Mouse (Mus musculus): ENCODE measurements around the gene Srrm4.
A peak's percentile ranks its signal among the peaks of the same experiment; 100 is the strongest.
"Not testable (repeated sequence)": the region's sequence is repeated elsewhere in the genome, so short reads cannot be mapped to it uniquely, and the experiment has no call there.

Gene Srrm4

DNA sequence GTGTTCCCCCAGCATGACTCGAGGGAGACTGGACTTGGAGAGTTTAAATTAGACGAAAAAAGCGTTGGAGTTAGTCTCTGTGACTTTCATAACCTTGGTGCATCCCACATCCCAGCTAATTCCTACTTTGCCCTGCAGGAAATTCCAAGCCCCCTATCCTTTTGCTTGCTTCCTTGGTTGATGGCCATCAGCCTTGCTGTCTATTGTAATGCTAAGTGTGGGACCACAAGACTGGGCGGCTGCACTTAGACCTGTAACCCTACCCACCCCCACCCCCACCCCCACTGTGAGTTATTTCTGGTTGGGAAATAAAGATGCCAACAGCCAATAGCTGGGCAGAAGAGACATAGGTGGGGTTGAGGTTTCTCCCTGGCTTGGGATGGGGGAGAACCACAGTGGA lies 153.3 kb downstream of the Srrm4 start:
- DNase-seq, result no peak

- no peak for DNase-seq
These were observed 155.5 kb downstream of the Srrm4 start for GRCm38 (mm10) chr5:116436117-116436516.

GRCm38 (mm10) chr5:116434976-116435850 lies 156.4 kb downstream of the Srrm4 start:
- DNase-seq, result no peak

- no peak for DNase-seq
These were observed 158.7 kb downstream of the Srrm4 start for GRCm38 (mm10) chr5:116432871-116433270.

GRCm38 (mm10) chr5:116426701-116427100 lies 164.9 kb downstream of the Srrm4 start:
- DNase-seq, result no peak

GRCm38 (mm10) chr5:116425709-116426108 lies 165.9 kb downstream of the Srrm4 start:
- DNase-seq, result not testable (repeated sequence)

DNA sequence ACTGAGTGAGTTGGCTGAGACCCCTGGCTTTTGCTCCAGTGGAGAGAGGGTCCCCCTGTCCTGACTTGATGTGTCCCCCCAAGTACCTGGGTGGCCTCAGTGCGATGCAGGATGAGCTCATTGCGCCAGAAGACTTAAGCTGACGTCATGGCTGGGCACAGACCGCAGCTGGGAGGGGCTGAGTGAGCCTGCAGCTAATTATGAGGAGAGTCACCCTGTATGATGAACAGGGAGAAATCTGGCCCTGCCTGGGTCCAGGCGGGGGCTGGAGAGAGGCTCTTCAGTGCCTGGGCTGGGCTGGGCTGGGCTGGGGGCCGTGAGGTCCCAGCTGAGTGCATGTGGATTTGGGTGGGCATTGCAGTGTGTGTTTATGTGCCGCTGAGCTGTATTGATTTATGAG lies 166.3 kb downstream of the Srrm4 start:
- no peak for DNase-seq

DNA sequence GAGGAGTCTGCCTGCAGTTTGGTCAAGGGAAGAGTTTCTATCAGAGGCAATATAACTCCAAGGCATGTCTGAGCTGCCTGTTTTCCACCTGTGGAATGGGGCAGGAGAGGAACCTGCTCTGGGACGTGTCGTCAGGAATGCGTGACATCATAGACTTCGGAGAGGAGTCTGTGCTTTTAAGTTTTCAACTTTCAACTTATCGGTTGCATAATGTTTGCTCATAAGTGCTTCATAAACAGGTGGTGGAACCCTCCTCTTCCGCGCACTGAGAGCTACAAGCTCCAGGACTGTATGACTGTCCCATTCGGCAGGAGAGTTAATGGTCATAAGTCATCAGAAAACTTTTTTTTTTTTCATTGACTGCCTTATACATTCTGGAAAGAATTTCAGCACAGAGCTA lies 167.9 kb downstream of the Srrm4 start:
- DNase-seq, result no peak

DNA sequence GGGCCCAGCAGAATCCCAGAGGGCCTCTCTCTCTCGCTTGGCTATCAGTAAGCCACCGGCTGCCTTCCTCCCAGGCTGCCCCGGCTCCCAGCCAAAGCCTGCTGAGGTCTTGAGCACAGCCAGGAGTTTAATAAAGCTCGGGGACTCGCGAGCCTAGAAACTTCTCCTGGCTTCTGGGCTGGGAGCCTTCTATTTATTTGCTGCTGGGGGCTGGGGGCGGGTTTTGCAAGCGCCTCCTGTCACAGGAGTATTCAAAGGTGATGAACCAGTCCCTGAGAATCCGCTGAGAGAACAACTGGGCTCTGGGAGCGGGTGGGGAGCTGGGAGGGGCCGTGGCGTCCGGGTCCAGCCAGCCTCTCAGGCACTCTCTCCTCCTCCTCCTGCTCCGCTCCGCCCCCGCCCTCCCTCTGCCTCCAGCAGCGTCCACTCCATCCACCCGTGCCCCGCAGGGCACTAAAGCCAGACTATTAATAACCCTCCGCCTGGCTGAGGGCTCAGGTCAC lies 168.9 kb downstream of the Srrm4 start, which contains the start of gene Hspb8:
TSS of gene Hspb8 (minus strand) at position 166 of the 503 bp plus-strand sequence.
- DNase-seq, result peak; percentile 79

DNA sequence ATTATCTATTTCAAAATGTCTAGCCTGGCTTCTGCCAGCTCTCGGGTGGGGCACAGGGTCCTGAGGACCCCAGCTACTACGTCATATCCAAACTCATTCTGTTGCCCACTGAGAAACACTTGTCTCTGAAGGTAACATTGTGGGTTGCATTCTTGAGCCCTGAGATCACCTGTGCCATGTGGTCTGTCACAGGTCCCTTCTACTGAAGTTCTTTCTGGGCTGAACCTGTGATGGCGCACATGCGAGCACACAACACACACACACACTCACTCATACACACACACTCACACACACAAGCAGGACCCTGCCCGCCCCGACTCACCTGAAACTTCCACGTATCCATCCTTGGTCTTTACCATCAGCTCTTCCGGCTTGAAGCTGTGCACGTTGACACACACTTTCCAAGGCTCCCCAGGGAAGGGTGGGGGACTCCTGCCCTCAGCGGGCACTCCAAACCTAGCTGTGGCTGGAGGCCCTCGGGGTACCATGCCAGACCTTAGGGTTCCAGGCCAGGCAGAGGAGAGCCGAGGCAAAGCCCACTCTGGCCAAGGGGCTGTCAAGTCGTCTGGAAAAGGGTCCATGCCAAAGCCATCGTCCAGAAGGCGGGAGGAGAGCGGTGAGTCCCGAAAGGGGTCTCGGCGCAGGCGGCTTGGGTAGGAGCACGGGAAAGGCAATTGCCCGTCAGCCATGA lies 169.7 kb downstream of the Srrm4 start:
- DNase-seq, result no peak

GRCm38 (mm10) chr5:116420759-116421225 lies 170.8 kb downstream of the Srrm4 start:
- DNase-seq, result no peak

GRCm38 (mm10) chr5:116420213-116420612 lies 171.4 kb downstream of the Srrm4 start:
- DNase-seq, result no peak

DNA sequence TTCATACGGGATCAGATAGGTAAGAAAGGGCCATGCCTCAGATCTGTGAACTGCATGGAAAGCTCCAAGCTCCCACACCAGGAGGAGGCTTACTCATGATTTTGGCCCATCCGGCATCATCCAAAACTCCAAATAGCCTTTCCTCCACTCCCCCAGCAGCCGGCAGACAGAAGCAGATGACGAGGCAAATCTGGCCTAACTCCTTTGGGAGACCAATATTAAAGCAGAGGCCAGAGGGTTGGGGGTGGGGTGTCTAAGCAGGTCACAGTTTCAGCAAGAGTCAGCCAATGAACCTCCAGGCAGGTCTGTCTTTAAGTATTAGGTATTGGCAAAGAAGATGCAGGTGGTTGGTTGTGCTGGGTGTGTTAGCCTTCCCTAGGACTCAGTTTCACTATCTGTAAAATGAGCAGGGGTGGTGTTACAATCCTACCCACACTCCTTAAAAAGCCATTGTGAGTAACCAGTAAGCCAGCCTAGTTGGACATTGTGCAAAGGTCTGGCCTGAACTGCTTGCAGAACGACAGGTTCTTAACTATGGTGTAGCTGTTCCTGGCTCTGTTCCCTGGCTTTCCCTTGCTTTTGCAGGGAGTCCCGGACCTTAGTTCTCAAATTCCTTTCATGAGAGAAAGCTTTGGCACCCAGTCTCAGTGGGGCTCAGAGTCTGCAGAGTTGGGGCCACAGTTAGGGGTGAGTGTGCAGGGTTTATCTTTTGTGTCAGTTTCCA lies 172.1 kb downstream of the Srrm4 start:
- no peak for DNase-seq

GRCm38 (mm10) chr5:116416208-116416607 lies 175.4 kb downstream of the Srrm4 start:
- no peak for DNase-seq

GRCm38 (mm10) chr5:116409689-116410590 lies 181.7 kb downstream of the Srrm4 start:
- no peak for DNase-seq

DNA sequence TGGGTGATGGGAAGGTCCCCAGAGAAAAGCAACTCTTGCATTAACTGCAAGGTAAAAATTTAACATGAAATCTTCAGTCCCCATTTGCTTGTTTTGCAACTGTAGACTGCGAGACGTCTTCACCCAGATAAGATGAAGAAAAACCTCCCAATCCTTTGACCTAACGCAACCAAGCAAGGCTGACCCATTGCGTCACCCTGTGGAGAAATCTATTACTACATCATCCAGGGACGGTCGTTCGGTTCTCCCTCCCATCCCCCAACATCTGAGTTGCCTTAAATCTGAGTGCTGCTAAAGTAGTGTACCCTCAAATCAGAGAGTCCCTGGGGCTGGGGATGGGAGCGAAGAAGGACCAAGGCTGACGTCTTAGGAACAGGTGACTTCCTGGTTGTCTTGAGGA lies 182.7 kb downstream of the Srrm4 start:
- DNase-seq, result no peak

DNA sequence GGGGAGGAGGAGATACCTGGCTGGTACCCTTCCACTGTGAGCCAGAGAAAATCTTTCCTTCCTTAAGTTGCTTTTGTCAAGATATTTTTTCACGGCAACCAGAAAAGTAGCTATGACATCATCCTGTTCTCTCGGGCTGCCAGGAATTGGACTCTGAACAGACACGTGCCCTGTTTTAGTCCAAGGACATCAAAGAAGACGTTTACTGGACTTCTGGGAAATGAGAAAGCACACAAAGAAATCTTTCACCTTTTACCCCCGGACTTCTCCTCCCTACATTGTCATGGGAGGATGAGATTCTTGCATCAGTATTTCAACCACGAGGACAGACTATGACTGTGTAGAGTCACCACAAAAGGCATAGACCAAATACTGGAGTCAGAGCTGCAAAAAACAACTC lies 183.7 kb downstream of the Srrm4 start:
- no peak for DNase-seq

DNA sequence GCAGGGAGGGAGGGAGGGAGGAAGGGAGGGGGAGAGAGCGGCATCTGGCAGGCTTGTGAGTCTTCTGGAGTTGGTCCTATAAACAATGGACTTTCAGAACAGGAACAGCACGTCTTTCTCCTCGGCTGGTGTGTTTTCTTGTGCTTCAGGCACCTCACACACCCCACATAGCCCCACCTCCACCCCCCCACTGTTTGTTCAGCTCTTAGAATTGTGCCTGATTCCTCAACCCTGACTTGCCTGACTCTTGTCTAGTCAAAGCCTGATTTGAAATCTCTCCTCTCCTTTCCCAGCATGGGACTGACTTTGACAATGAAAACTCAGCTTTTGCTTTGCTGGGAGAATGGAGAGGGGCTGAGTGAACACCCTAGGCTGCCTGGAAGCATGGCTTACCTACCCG lies 184.3 kb downstream of the Srrm4 start:
- DNase-seq, result no peak

DNA sequence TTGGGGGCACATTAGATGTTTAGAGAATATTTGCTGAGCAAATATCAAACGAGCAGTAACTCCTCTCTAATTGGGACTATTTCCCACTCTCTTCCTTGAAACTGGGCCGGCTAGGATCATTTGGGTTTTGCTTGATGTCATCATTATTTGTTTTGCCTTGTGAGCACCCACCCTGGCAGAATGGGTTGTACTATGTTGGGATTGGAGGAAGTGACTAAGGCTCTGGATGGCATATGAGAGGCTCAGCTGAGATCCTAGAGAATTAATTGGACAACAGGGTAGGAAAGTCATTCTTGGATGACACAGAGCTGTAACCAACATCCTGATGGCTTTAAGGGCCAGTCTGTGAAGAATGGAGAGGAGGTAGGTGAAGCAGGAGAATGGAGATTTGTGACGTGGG lies 185.1 kb downstream of the Srrm4 start:
- DNase-seq, result no peak

DNA sequence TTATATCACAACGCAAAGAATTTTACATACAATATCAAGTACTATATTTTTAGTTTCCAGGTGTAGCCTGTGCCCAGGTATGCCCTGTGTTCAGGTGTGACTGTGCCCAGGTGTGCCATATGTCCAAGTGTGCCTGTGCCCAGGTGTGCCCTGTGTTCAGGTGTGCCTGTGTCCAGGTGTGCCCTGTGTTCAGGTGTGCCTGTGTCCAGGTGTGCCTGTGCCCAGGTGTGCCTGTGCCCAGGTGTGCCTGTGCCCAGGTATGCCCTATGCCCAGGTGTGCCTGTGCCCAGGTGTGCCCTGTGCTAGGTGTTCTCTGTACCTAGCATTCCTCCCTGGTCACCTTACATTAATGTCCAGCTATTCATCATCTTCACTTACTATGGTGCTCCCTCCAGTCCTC lies 185.7 kb downstream of the Srrm4 start:
- DNase-seq, result no peak

DNA sequence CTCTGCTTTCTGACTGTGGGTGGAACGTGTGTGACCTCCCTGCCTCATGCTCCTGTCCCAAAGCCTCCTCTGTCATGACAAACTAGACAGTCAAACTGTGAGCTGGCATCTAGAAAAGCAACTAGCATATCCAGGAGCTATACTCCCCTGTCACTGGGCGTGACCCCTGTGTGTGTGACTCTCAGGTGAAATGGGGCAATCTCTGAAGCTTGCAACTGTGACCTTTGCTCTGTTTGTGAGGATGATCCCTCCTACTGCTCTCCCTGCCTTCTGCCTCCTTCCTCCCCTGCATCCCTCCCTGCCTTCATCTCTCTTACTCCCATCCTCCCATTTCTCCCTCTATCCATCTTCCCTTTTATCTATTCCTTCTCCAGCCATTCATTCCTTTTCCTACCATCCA lies 187.6 kb downstream of the Srrm4 start:
- no peak for DNase-seq

GRCm38 (mm10) chr5:116400801-116401200 lies 190.8 kb downstream of the Srrm4 start:
- no peak for DNase-seq
